In genomic region chr9:87146400-87146799, GRCm38 (mm10) we compare ENCODE assay signal across 38 mouse cellular contexts. TPM values are rescaled to one million over a fixed set of nuclear protein-coding genes. Genes with fewer than 3 reads are reported as not detected.
"Had no signal": no experiment of that assay in that cellular context is flagged by ENCODE, and none has a peak within 500 bp of the region (broad histone marks: within the 10 kb centered on the region; RNA-seq: fewer than 3 reads in every experiment).

No protein-coding gene starts in this region.

- H3K9me3 ChIP-seq: limb, embryonic 10.5 days; limb, embryonic 12.5 days; limb, embryonic 13.5 days; limb, embryonic 15.5 days; liver, embryonic 12.5 days; liver, embryonic 13.5 days; liver, embryonic 15.5 days; lung, embryonic 15.5 days; midbrain, embryonic 10.5 days; midbrain, embryonic 12.5 days; midbrain, embryonic 13.5 days; midbrain, embryonic 15.5 days; neural tube, embryonic 12.5 days had no signal

- DNase-seq: left cerebral cortex, postnatal 4 days; liver; liver, embryonic 13.5 days; liver, postnatal 0 days; lung, adult 18-20 months; lung, adult 2 months; lung, embryonic 14.5 days; lung, postnatal 10 days; lung, postnatal 14 days; lung, postnatal 36 days; lung, postnatal 4 days had no signal

- H3K27ac ChIP-seq: left cerebral cortex, adult 2 months; limb, embryonic 10.5 days; limb, embryonic 12.5 days; limb, embryonic 13.5 days; limb, embryonic 15.5 days; liver, embryonic 12.5 days; liver, embryonic 13.5 days; liver, embryonic 14.5 days; liver, embryonic 15.5 days; lung, embryonic 15.5 days; macrophage; midbrain, embryonic 10.5 days; midbrain, embryonic 12.5 days; midbrain, embryonic 13.5 days; midbrain, embryonic 15.5 days; neural tube, embryonic 12.5 days had no signal

- H3K4me1 ChIP-seq: liver, embryonic 13.5 days; liver, embryonic 15.5 days had no signal

- H3K4me2 ChIP-seq: limb, embryonic 12.5 days; limb, embryonic 13.5 days; limb, embryonic 15.5 days; liver, embryonic 11.5 days; liver, embryonic 12.5 days; liver, embryonic 13.5 days; liver, embryonic 15.5 days; lung, embryonic 14.5 days; midbrain, embryonic 12.5 days; neural tube, embryonic 12.5 days had no signal

- H3K4me3 ChIP-seq: left cerebral cortex, adult 2 months; limb, embryonic 10.5 days; limb, embryonic 12.5 days; limb, embryonic 13.5 days; limb, embryonic 15.5 days; liver, embryonic 12.5 days; liver, embryonic 13.5 days; liver, embryonic 15.5 days; lung, embryonic 15.5 days; megakaryocyte, embryonic 14.5 days; midbrain, embryonic 10.5 days; midbrain, embryonic 12.5 days; midbrain, embryonic 13.5 days; midbrain, embryonic 15.5 days; myocyte; neural tube, embryonic 12.5 days had no signal

- H3K36me3 ChIP-seq: limb, embryonic 10.5 days; limb, embryonic 12.5 days; limb, embryonic 13.5 days; limb, embryonic 15.5 days; liver, embryonic 12.5 days; liver, embryonic 13.5 days; liver, embryonic 15.5 days; lung, embryonic 15.5 days; midbrain, embryonic 10.5 days; midbrain, embryonic 12.5 days; midbrain, embryonic 13.5 days; midbrain, embryonic 15.5 days; neural tube, embryonic 12.5 days had no signal

- ATAC-seq: liver, embryonic 12.5 days; liver, postnatal 0 days; lung, postnatal 0 days; midbrain, embryonic 15.5 days; midbrain, embryonic 16.5 days had no signal

- H3K9ac ChIP-seq: limb, embryonic 12.5 days; limb, embryonic 13.5 days; limb, embryonic 15.5 days; liver, embryonic 12.5 days; liver, embryonic 13.5 days; liver, embryonic 14.5 days; liver, embryonic 15.5 days; liver, postnatal 0 days; lung, embryonic 14.5 days; lung, embryonic 15.5 days; midbrain, embryonic 12.5 days; midbrain, embryonic 13.5 days; midbrain, embryonic 15.5 days; neural tube, embryonic 12.5 days had no signal

RNA-seq across cellular contexts. Expression of gene Mrap2, which starts 2.3 kb away (rescaled TPM):
- total RNA-seq: liver, adult 2 months; megakaryocyte progenitor cell, adult 5-6 weeks; megakaryocyte, adult 5-6 weeks; megakaryocyte-erythroid progenitor cell, adult 5-6 weeks; monocyte, adult 5-6 weeks had no signal
- polyA plus RNA-seq: liver, adult 2 months; liver, embryonic 11.5 days; liver, embryonic 12.5 days; liver, embryonic 13.5 days; liver, embryonic 14.5 days; liver, embryonic 15.5 days; liver, embryonic 16.5 days; liver, postnatal 0 days; lung, postnatal 0 days; macrophage; midbrain, embryonic 10.5 days; neural tube, embryonic 11.5 days had no signal
